Mouse (Mus musculus): Measurements from ENCODE around the gene Adamts13.

The Adamts13 gene

GRCm38 (mm10) chr2:27036003-27036402 is 62.8 kb downstream of the Adamts13 start:
- no peak for DNase-seq (ENCODE audit: low read depth)

DNA sequence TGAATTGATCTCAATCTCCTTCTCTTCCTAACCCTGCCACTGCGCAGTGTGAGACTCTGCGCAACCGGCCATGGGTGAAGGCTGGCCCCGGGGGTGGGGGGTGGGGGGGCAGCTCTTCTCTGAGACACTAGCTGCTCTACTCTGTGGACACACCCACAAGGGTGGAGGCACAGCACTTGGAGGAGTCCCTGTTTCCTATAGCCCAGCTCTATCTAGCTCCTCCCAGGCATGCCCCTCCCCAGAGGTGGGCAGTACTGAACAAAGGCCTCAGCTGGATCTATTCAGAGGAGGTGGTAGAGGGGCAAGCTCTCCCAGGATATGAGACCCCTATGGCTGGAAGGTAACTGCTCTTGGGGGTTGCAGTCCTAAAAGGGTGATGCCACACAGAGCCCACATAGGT is 63.8 kb downstream of the Adamts13 start:
- no peak for DNase-seq (ENCODE audit: low read depth)

- DNase-seq (ENCODE audit: low read depth), result peak; percentile 83
Observed at GRCm38 (mm10) chr2:27038596-27038995, 65.4 kb downstream of the Adamts13 start.

DNA sequence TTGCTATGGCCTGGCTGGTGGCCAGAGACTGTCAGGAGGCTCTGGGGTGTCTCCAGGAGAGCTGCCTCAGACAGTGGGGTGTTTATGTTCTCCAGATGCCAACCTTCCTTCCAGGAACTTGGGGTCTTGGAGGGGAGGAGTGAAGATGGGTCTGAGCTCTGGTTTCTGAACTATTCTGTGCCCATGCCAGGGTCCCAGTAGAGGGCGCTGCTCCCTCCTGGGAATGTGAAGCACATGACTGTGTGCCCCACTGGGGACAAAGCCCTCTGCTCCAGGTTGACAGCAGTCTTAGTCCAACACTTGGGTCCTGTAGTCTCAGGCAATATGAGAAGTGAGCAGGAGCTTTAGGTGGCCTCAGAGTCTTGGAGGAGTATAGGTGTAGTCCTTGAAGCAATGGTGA is 66.1 kb downstream of the Adamts13 start:
- DNase-seq (ENCODE audit: low read depth), result peak; percentile 40

DNA sequence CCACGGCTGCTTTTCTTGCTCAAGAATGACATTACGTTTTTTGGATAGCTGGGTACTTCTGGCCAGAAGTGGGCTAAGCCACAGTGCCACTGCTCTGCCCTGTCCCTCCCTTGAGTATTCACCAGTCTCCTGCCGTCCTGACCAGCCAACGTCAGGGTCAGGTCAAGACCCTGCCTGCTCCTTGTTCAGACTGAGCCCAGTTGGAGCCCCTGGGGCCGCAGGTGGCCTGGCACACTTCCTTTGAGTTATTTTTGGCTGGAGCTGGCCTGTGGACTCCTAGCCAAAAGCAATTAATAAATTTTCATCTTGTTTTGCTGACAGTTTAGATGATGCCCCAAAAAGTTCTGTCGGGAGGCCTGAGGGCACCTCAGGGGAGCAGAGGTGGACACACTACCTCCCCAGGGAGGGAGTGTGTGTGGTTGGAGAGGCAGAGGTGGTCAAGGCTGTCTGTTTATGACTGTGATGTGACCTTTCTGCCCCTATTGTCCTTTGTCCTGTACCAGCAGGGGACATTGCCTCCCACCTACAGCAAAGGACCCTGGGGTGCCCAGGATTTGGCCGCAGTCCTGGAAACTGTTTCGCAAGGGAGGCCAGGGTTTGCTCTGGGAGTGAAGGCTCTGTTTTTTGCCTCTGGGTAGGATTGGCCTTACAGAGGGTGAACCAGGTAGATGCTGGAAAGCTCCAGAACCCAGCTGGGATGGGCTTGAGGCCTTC is 69.1 kb downstream of the Adamts13 start:
- DNase-seq (ENCODE audit: low read depth), result no peak

GRCm38 (mm10) chr2:27043461-27043860 is 70.2 kb downstream of the Adamts13 start:
- peak; percentile 56 for DNase-seq (ENCODE audit: low read depth)

DNA sequence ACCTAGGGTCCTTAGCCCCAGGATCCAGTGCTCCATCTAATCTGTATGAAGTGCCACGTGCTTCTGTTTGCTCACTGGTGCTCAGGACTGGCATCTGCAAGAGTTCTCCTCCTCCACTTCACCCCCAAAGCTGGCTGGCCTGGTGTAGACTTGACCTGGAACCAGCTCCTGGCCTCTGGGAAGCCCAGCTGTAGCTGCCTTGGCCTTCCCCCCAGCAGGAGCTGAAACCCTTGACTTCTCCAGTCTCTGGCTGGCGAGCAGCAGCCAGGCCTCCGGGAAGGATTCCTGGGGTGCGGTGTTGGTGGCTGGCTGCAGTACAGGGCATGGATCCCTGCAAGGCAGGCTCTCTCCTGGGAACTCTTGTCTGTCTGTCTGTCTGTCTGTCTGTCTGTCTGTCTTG is 71.0 kb downstream of the Adamts13 start:
- DNase-seq (ENCODE audit: low read depth), result no peak

DNA sequence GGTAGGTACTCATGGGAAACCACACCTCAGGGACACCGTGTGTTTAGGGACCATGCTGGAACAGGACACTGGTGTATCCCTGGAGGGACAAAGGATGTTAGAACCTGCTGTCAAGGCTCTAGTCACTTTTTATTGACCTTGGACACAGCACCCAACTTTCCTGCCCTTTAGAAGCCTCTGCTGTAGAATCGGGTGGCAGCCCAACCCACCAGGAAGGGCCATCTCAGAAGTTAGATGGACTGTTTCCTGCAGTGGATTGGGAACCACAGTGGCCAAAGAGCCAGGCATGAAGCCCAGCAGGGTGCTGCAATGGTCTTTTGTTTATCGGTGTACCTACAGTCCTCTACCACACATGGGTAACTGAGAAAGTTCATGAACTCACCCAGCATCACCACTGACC is 71.4 kb downstream of the Adamts13 start:
- DNase-seq (ENCODE audit: low read depth), result no peak

GRCm38 (mm10) chr2:27045979-27046770 is 73.0 kb downstream of the Adamts13 start:
- no peak for DNase-seq (ENCODE audit: low read depth)

GRCm38 (mm10) chr2:27049408-27049807 is 76.2 kb downstream of the Adamts13 start:
- DNase-seq (ENCODE audit: low read depth), result no peak

DNA sequence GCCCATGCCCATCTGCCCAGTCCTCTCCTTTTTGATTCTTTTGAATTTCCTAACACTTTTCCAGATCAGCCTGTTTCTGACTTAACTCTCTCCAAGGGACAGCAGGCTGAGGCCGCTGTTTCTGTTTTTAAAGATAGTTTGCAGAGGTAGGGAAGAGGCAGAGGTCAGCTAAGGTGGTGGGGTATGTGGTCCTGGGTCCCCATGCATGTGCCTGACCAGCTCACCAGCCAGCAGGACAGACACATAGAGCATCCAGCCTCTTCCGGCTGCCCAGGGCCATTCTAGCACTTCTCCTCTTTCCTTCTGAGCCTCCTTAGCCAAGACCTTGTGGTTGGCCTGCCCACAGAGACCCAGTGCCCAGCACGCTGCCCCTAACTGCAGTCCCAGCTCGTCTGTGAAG is 85.0 kb downstream of the Adamts13 start:
- no peak for DNase-seq (ENCODE audit: low read depth)

GRCm38 (mm10) chr2:27058751-27059150 is 85.5 kb downstream of the Adamts13 start:
- DNase-seq (ENCODE audit: low read depth), result no peak

DNA sequence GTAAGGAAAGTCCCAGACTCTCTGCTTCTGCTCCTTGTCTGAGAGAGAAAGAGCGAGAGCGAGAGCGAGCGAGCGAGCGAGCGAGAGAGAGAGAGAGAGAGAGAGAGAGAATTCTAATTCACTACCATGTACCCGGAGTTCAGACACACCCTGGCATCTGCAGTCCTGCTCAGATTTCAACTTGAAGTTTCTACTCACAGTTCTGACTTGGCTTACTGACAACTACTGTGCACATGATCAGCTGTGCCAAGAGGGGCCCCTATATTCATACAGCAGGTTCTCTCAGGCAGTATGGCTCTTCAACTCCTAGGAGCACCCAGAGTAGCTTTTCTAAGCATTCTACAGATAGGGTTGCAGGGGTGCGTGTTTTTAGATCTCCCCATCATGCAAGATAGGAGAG is 86.0 kb downstream of the Adamts13 start:
- DNase-seq (ENCODE audit: low read depth), result no peak
